Mouse (Mus musculus) embryonic facial prominence, embryonic 15.5 days (tissue): ENCODE results near the gene Arrdc1. TPM values are rescaled to one million over a fixed set of nuclear protein-coding genes. Genes with fewer than 3 reads are reported as not detected.
A peak's percentile ranks its signal among the peaks of the same experiment; 100 is the strongest.
"Not testable (repeated sequence)": the region's sequence is repeated elsewhere in the genome, so short reads cannot be mapped to it uniquely, and the experiment has no call there.

Experiments used
- ATAC-seq: fragments of 200-750 bp; cut with Nextera tagmentation; 2 replicates; pipeline ENCODE4 v1.8.0; 2017; ENCODE audit warnings: low read depth, moderate TSS enrichment; ENCODE audit not compliant: insufficient number of reproducible peaks, low FRiP score, low TSS enrichment
- H3K27ac ChIP-seq: fragments of 300-500 bp; sonication (generic); replicated peaks from 2 replicates; pipeline ENCODE4 v1.5.1; 2015; ENCODE audit warnings: mild to moderate bottlenecking, inconsistent platforms
- H3K27me3 ChIP-seq: fragments of 300-500 bp; sonication (generic); 2 replicates; pipeline ENCODE4 v1.6.1; 2015; ENCODE audit warnings: inconsistent platforms
- H3K36me3 ChIP-seq: fragments of 300-500 bp; sonication (generic); 2 replicates; pipeline ENCODE4 v1.6.1; 2015; ENCODE audit warnings: mild to moderate bottlenecking, inconsistent platforms
- H3K4me1 ChIP-seq: fragments of 300-500 bp; sonication (generic); 2 replicates; pipeline ENCODE4 v1.6.1; 2015; ENCODE audit warnings: inconsistent platforms
- H3K4me2 ChIP-seq: fragments of 300-500 bp; sonication (generic); replicated peaks from 2 replicates; pipeline ENCODE4 v1.6.1; 2015; ENCODE audit warnings: mild to moderate bottlenecking, inconsistent platforms
- H3K4me3 ChIP-seq: fragments of 300-500 bp; sonication (generic); replicated peaks from 2 replicates; pipeline ENCODE4 v1.5.1; 2015; ENCODE audit warnings: mild to moderate bottlenecking, inconsistent platforms
- H3K9ac ChIP-seq: fragments of 300-500 bp; sonication (generic); 2 replicates; pipeline ENCODE4 v1.6.1; 2015; ENCODE audit warnings: inconsistent platforms
- H3K9me3 ChIP-seq: fragments of 300-500 bp; sonication (generic); replicated peaks from 2 replicates; pipeline ENCODE4 v1.6.1; 2016; ENCODE audit warnings: inconsistent platforms
- WGBS: fragments of 180-500 bp; shearing (Covaris S2); methylation state at CpG from one replicate; pipeline ENCODE4 v1.1.7; 2015; 5-methylcytosine and 5-hydroxymethylcytosine counted together
- polyA plus RNA-seq: library from polyadenylated mRNA; unstranded; fragments of >200 nt; fragmentation: Nextera tagmentation; extraction: Ambion mirVana; gene quantifications from 2 replicates; pipeline ENCODE4 v1.2.1, GENCODE M21; 2015

Gene Arrdc1
- polyA plus RNA-seq, 1 experiment from 2014 or later = 52.7 TPM

- peak; percentile 99 for ATAC-seq
- peak within 1 kb of the TSS; percentile 22; the same call in 1 of the 2 replicates for H3K27ac ChIP-seq
- peak within 1 kb of the TSS; percentile 96 for H3K9ac ChIP-seq
- peaks cover 29% of the 10 kb centered on the region for H3K36me3 ChIP-seq
- H3K4me1 ChIP-seq = peaks cover 15% of the 10 kb centered on the region
- H3K9me3 ChIP-seq = no peaks in the 10 kb centered on the region
- H3K4me3 ChIP-seq = peak within 1 kb of the TSS; percentile 98
- H3K27me3 ChIP-seq = no peaks in the 10 kb centered on the region
- peak within 1 kb of the TSS; percentile 85 for H3K4me2 ChIP-seq
- under 1% methylated on average over 82 of the region's 108 CpGs for WGBS
These were observed 14.6 kb upstream of the Arrdc1 start, which contains the start of gene Zmynd19 for GRCm38 (mm10) chr2:24949421-24950188. Gene Zmynd19 (plus strand): TSS chr2:24949792.

- 58% methylated on average over 2 of the region's 2 CpGs for WGBS
- not testable (repeated sequence) for H3K9me3 ChIP-seq, H3K27ac ChIP-seq, H3K27me3 ChIP-seq, H3K4me3 ChIP-seq, H3K36me3 ChIP-seq, H3K4me2 ChIP-seq, ATAC-seq, H3K4me1 ChIP-seq, H3K9ac ChIP-seq
These were observed 9.3 kb upstream of the Arrdc1 start for GRCm38 (mm10) chr2:24944304-24944703.

DNA sequence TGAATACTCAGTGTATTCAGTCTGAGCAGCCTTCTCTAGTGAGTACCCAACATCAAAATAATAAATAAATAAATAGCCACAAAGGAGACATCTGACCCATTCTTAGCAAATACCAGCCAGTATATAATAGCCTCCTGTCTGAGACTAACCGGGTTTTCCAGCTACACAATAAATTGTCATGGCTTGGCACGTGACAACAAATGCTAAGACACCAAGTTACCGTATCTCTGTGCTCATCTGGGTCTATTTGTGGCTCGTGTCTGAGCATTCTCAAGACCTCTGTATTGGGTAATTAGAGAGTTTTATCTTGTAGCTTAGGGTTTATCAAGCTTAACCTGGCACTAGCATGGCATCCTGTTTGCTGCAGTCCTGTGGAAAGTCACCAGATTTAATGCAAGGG is 7.0 kb upstream of the Arrdc1 start:
- no peak for ATAC-seq
- H3K4me3 ChIP-seq = no peak overlapping the region
- no peaks in the 10 kb centered on the region for H3K27me3 ChIP-seq
- H3K4me1 ChIP-seq = no peaks in the 10 kb centered on the region
- H3K9me3 ChIP-seq = no peaks in the 10 kb centered on the region
- H3K9ac ChIP-seq = no peak overlapping the region
- no peak overlapping the region for H3K4me2 ChIP-seq
- no peaks in the 10 kb centered on the region for H3K36me3 ChIP-seq
- 69% methylated on average over 4 of the region's 4 CpGs for WGBS
- no peak overlapping the region for H3K27ac ChIP-seq

DNA sequence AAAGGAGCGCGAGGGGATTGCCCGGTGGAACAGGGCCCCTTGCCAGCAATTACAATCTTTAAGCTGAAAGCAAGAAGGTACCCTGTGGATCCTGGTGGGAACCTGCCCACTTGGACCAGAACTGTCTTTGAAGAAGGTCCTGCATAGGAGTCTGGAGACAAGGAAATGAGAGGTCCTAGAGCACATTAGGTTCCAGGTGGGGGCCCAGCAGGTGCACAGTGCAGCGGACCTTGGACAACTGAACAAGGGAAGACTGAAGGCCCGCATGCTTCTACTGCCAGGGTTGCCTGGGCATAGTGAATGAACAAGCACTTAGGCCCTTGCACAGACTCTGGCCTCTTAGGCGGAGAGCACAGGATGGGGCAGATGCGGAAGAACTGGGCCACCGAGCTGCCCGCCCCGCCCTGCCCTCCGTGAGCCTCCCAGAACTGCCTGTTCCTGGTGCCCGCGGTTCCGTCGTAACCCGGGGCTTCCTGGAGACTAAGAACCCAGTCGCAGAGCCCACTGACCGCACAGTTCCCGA is 550 bp downstream of the Arrdc1 start:
- Histone ChIP-seq H3K4me1 (peaks cover 23% of the 10 kb centered on the region), H3K4me2 (peak overlapping the region; percentile 97), H3K27me3 (no peaks in the 10 kb centered on the region), H3K36me3 (no peaks in the 10 kb centered on the region), H3K4me3 (peak overlapping the region; percentile 73), H3K27ac (peak overlapping the region; percentile 86), H3K9me3 (no peaks in the 10 kb centered on the region), H3K9ac (peak overlapping the region; percentile 71)
- peak; percentile 49 for ATAC-seq
- WGBS = 4% methylated on average over 19 of the region's 19 CpGs

GRCm38 (mm10) chr2:24929593-24929992 is 5.5 kb downstream of the Arrdc1 start:
- Histone ChIP-seq H3K27me3 (no peaks in the 10 kb centered on the region), H3K9me3 (no peaks in the 10 kb centered on the region), H3K4me3 (no peak overlapping the region), H3K36me3 (peaks cover 7% of the 10 kb centered on the region; the same call in 1 of the 2 replicates), H3K27ac (no peak overlapping the region), H3K4me1 (peaks cover 18% of the 10 kb centered on the region), H3K4me2 (no peak overlapping the region), H3K9ac (no peak overlapping the region)
- 91% methylated on average over 5 of the region's 5 CpGs for WGBS
- ATAC-seq = no peak

DNA sequence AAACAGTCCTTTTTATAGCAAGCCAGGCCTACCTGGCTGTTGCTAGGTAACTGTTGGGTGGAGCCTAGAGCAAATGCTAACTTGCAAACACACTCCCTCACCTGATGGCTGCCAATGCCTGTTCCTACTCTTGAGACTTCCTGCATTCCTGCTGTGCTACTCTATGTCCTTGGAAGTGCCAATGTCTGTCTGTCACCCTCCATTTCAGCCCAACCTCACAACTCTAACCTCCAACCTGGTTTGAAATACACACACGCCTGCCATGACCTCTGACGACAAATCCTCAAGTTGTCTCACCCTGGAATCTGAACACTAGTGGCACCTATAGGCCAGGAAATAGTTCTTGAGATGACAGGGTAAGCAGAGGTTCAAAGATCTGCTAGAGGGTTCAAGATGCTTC is 5.9 kb downstream of the Arrdc1 start:
- H3K9me3 ChIP-seq = no peaks in the 10 kb centered on the region
- no peaks in the 10 kb centered on the region for H3K27me3 ChIP-seq
- peaks cover 13% of the 10 kb centered on the region for H3K4me1 ChIP-seq
- ATAC-seq = no peak
- H3K36me3 ChIP-seq = peaks cover 7% of the 10 kb centered on the region; the same call in 1 of the 2 replicates
- WGBS = 51% methylated on average over 2 of the region's 2 CpGs
- H3K27ac ChIP-seq = no peak overlapping the region
- no peak overlapping the region for H3K4me2 ChIP-seq
- H3K9ac ChIP-seq = no peak overlapping the region
- H3K4me3 ChIP-seq = no peak overlapping the region

DNA sequence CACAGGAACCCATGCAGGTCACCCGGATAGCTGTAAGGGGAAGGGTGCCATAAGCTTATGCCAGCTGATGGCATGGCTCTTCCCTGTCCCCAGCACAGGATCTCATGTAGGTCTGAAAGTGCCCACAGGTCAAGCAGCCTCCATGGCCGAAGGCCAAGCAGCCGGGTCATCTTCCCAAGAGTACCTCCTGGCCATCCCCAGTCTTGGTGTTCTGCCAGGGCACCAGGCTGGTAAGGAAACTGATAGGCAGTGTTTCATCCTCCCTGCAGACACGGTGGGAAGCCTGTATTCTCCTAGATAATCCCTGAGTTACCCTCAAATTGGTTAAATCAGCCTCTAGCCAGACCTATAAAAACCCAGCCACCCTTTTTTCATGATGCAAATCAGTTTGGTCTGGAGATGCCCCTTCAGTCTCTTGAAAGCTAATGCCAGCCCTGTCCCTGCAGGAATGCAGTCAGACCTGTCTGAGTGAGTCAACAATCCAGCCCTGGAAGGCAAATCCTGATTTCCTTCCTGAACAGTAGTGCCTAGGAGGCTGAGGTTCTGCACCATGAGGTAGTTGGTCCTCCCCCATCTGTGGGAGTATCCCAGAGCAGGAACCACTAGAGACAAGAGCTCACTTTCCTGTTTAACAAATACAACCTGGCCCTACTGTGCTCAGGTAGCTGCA is 7.1 kb downstream of the Arrdc1 start:
- Histone ChIP-seq H3K27ac (peak overlapping the region; percentile 53), H3K9me3 (no peaks in the 10 kb centered on the region), H3K9ac (no peak overlapping the region), H3K4me2 (no peak overlapping the region), H3K4me1 (peaks cover 5% of the 10 kb centered on the region; the same call in 1 of the 2 replicates), H3K36me3 (peaks cover 7% of the 10 kb centered on the region; the same call in 1 of the 2 replicates), H3K27me3 (no peaks in the 10 kb centered on the region), H3K4me3 (no peak overlapping the region)
- ATAC-seq = no peak
- WGBS = 60% methylated on average over 4 of the region's 4 CpGs

DNA sequence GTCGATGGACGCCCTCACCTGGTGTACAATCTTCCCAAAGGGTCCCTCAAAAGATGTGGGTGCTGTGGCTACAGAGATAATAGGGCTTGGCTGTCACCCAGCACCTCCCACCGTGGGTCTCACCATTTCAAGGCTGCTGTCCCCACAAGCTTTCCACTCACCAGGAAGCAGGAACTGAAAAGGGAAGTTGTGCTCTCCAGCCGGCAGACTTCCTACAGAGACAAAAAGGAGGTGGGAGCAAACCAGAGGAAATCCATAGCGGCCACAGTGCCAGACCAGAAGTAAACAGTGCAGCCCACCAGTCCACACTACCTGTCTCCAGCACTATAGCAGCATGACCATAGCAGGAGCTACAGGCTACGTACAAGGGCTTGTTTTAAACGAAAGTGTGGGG is 8.1 kb downstream of the Arrdc1 start:
- peaks cover 5% of the 10 kb centered on the region; the same call in 1 of the 2 replicates for H3K4me1 ChIP-seq
- no peaks in the 10 kb centered on the region for H3K9me3 ChIP-seq
- no peak overlapping the region for H3K9ac ChIP-seq
- H3K4me2 ChIP-seq = no peak overlapping the region
- no peak for ATAC-seq
- no peak overlapping the region; the same call in 1 of the 2 replicates for H3K27ac ChIP-seq
- WGBS = 64% methylated on average over 7 of the region's 7 CpGs
- H3K4me3 ChIP-seq = no peak overlapping the region
- H3K27me3 ChIP-seq = no peaks in the 10 kb centered on the region
- peaks cover 7% of the 10 kb centered on the region; the same call in 1 of the 2 replicates for H3K36me3 ChIP-seq

- 82% methylated on average over 9 of the region's 9 CpGs for WGBS
- Histone ChIP-seq H3K36me3 (peaks cover 7% of the 10 kb centered on the region; the same call in 1 of the 2 replicates), H3K27ac (no peak overlapping the region), H3K4me2 (no peak overlapping the region), H3K27me3 (no peaks in the 10 kb centered on the region), H3K4me3 (no peak overlapping the region), H3K9me3 (no peaks in the 10 kb centered on the region), H3K4me1 (peaks cover 5% of the 10 kb centered on the region; the same call in 1 of the 2 replicates), H3K9ac (no peak overlapping the region)
- ATAC-seq = no peak
These were observed 8.6 kb downstream of the Arrdc1 start for GRCm38 (mm10) chr2:24926345-24926964.

DNA sequence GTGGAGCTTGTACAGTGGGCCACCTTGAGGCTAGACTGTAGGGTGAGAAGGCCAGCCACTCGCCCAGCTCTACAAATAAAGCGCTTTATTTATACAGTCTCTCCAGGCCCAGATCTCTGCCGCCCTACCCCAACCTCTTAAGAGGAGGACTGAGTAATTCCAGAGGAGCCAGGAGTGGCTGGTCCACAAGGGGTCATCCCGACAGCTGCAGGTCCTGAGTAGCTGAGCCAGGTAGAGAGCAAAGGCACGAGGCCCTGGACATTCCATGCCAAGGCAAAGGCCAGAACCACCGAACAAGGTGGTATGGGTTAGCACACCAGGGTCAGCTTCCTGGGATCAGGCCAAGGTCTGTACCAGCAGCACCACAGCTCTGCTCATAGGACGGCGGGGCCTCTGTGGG is 9.8 kb downstream of the Arrdc1 start:
- H3K27ac ChIP-seq = no peak overlapping the region
- 83% methylated on average over 8 of the region's 8 CpGs for WGBS

GRCm38 (mm10) chr2:24923561-24923960 is 11.5 kb downstream of the Arrdc1 start:
- Histone ChIP-seq H3K4me2 (no peak overlapping the region), H3K4me1 (peaks cover 5% of the 10 kb centered on the region), H3K27me3 (no peaks in the 10 kb centered on the region), H3K9ac (no peak overlapping the region), H3K27ac (no peak overlapping the region), H3K4me3 (no peak overlapping the region), H3K36me3 (peaks cover 7% of the 10 kb centered on the region; the same call in 1 of the 2 replicates), H3K9me3 (no peaks in the 10 kb centered on the region)
- 48% methylated on average over 2 of the region's 2 CpGs for WGBS
- ATAC-seq = no peak

More for the DNA sequence above, 9.8 kb downstream of the Arrdc1 start:
- no peaks in the 10 kb centered on the region for H3K9me3 ChIP-seq
- H3K4me3 ChIP-seq = no peak overlapping the region
- no peak overlapping the region for H3K9ac ChIP-seq
- H3K4me2 ChIP-seq = no peak overlapping the region
- ATAC-seq = no peak
- H3K27me3 ChIP-seq = no peaks in the 10 kb centered on the region
- peaks cover 5% of the 10 kb centered on the region; the same call in 1 of the 2 replicates for H3K4me1 ChIP-seq
- H3K36me3 ChIP-seq = peaks cover 7% of the 10 kb centered on the region; the same call in 1 of the 2 replicates
